Mouse (Mus musculus) thymus, adult 2 months (tissue): ENCODE measurements around the gene Ceacam15.
"Not testable (repeated sequence)": the region's sequence is repeated elsewhere in the genome, so short reads cannot be mapped to it uniquely, and the experiment has no call there.

Experiments
- CTCF ChIP-seq: fragments of 200-500 bp; IDR thresholded peaks from 2 replicates; pipeline ENCODE4 v1.5.1; 2012; ENCODE audit warnings: mild to moderate bottlenecking, control low read depth, low read length, moderate library complexity, borderline replicate concordance; ENCODE audit not compliant: control insufficient read depth, poor library complexity, insufficient read depth; ENCODE audit errors: extremely low read depth
- POLR2A ChIP-seq: fragments of 200-500 bp; IDR thresholded peaks from 2 replicates; pipeline ENCODE4 v1.6.1; 2012; ENCODE audit warnings: mild to moderate bottlenecking, low read length, control low read depth, moderate library complexity; ENCODE audit not compliant: control insufficient read depth, poor library complexity, insufficient read depth; ENCODE audit errors: extremely low read depth

- not testable (repeated sequence) for TF ChIP-seq CTCF, POLR2A
These were observed 7.1 kb downstream of the Ceacam15 start for GRCm38 (mm10) chr7:16668331-16668930.
